Mouse (Mus musculus): ENCODE measurements around the gene Ktn1.

Ktn1 gene

DNA sequence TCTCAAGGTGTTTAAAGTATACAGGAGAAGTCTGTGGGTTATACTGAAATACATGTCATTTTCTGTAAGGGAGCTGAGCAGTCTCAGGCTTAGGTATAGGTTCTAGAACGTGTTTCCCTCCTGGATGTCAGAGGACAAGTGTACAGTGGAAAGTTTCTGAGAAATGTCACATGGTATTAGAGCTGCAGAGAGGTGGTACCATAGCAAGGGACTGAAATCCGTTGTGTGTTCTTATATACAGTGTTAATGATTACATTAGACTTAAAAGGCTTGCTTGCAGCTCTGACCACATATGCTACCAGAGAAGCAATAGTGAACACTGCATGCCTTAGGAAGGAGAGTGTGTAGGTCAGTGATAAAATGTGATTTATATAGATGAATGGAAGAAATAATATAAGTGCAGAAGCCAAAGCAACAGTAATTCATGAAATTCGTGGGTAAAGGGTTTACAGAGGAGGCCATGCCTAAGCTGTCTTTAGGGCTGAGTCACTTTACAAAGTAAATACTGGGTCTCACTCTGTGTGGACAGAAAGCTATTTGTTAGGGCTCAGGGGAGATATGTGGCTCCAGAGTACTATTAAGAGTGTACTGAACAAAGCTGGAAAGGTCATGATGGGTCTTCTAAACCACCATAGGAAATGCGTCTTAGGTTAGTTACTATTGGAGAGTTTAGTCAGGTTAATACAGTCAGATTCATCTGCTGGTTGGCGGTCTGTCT, 17.0 kb downstream of the Ktn1 start:
- DNase-seq: no peak

DNA sequence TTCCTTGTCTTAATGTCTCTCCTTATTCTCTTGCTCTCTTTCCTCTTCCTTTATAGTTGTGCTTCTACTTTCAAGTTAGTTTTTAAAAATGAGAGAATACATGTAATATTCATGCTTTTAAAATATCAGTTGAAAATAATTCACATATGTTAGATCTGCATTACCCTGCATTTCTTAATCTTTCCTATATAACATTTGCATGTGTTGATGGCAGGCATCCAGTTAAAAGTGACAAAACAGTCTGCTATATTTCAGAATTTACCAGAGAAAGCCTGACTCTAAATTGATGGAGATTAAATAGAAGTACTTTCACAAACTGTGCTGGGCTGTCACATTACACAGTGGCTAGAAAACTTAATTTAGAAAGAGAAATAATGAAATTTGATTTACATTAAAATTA, 19.8 kb downstream of the Ktn1 start:
- DNase-seq: no peak

DNA sequence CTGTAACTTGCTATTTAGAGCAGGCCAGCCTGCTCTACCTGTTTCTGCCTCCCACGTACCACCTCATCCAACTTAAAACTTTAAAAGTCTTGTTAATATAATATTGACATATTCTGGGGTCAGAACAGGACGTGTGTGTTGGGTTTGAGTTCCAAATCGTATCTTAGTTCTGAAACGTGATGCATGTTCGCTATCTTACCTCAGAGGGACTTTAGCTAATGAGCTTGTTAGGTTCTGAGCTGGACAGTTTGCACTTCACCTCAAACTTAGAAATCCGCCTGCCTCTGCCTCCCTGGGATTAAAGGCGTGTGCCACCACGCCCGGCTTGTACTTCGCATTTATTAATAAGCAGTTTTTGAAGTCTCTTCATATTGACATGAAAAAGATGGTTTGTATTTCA, 34.6 kb downstream of the Ktn1 start:
- DNase-seq: no peak

DNA sequence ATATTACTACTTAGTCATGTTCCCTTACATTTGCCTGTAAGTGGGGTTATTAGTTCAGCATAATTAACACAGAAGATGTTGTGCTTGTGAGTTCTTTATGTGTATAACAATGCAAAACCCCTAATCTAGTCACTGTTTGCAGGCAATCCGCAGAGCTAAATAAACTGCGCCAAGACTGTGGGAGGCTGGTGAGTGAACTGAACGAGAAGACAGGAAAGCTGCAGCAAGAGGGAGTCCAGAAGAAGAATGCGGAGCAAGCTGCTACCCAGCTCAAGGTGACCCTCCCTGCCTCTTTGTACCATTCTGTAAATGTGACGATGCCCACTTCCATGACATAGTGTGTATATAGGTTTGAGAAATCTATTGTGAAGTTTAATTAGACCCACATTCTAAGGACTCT, 36.3 kb downstream of the Ktn1 start:
- peak; percentile 32 for DNase-seq

DNA sequence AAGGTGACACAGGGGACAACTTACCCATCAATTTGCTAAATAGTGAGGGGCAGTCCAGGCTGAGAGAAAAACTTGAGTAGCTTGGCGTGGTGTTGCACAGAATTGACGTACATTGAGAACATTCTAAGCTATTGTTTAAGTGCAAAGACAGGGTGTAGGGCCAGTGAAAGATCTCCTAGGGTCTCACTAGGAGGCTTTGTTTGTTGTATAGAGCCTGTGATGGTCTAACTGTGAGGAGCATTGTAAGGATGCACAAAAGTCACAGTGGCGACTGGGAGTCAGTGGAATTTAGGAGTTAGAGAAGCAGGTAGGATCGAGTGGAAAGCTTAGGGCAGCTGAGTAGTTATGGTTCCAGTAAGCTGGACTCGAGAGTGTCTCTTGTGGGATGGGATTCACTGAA, 50.9 kb downstream of the Ktn1 start:
- no peak for DNase-seq

DNA sequence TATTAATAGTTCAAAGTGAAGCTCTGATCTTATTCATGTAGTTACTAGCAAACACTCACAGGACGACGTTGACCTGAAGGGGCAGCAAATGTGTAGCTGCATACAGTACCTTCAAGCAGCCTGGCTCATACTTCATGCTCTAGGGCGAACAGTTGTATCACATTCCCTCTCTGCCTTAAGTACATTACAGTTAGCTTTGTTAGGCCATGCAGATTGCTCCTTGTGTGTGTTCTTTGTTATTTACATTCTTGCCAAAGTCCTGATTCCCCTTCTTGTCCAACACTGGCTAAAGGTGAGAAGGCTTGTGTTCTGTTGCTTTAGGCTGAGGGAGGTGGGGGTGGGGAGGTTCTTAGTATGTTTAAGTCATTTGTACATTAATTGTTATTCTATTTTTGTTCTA, 61.3 kb downstream of the Ktn1 start:
- DNase-seq: no peak

DNA sequence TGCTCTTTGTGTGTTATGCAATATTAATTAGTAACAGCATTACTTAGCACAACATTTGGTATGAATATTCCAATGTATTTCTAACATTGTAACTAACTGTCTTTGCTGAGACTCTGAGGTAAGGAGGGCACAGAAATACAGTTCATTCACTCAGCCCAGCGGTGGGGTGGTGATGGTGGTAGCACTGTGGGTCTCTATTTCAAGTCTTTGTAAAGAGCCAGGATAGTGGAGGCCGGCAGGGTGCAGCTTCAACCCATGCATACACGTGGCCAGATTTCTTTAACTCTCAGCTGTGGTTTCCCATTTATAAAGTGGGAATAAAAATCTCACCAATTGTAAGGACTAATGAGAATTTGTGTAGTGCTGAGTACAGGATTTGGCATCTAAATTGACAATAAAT, 67.5 kb downstream of the Ktn1 start:
- no peak for DNase-seq

DNA sequence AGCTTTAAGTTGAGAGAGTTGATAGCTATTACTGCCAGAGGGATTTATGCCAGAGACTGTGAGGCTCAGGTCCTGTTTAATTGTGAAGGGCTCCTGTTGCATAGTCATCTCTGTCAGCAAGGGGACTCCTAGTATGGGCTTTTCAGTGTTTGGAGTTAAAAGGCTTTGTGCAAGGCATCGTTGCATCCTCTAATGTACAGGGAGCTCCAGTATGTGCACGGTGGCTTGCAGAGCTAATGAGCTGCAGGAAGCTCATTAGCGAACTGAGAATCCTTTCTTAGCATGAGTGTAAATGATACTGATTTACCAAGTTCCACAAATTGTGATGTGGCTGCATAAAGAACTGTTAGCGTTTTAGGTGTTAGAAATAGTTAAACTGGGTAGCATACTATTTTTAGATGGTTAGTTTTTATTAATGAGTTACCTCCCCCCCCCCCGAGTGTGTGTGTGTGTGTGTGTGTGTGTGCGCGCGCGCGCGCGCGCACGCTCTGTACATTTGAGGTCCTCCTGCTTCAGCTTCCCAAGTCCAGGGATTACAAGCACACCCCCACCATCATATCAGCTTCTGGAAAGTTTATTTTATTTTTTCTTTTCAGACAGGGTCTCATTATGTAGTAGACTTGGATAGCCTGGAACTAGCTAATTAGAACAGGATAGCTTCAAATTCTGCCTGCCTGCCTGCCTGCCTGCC, 69.8 kb downstream of the Ktn1 start:
- DNase-seq: no peak

DNA sequence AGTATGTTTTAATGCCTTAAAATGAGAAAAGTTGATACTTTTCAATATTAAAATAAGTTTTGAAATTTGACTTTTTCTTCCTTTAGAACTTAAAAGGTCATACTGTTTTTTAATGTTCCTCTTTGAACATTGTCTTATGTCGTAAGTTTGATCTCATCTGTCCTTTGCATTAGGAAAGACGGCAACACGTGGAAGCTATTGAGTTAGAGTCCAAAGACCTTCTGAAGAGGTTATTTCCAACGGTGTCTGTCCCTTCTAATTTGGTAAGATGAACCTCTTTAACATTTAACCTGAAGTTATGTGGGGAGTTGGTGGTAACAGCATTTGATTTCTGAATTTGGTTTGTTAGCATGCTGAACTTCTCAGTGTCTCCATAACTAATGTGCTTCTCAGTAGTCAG, 71.8 kb downstream of the Ktn1 start:
- no peak for DNase-seq

DNA sequence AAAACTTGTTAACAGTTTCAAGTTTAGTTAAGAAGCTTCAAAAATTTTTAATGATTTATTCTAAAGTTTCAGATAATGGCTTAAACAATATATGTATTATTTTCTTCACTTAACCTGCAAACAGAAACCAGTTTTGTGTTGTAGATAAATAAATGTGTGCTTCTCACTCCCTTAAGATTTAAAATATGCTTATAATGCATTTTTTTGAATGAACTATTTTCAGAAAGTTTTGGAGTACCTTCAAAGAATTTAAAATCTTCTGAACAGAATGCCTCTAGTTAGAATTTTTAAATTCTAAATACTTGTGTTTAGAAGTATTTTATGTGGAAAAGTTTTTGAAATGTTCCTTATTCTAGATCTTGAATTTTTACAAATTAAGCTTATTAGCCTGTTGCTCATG, 74.8 kb downstream of the Ktn1 start:
- no peak for DNase-seq

DNA sequence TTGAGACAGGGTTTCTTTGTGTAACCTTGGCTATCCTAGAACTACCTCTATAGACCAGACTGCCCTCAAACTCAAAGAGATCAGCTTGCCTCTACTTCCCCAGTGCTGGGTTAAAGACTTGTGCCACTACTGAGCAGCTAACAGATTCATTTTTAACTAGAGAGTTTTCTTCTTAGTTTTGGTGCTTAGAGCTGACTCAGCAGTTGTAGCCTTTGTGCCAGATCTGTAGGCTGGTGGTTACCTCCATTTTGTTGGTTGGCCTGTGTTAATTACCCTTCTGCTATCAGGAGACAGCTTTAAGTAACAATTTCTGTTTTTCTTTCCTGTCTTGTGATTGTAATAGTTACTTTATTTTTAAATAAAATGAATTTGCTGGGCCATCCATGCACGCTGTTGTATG, 80.3 kb downstream of the Ktn1 start:
- DNase-seq: no peak

DNA sequence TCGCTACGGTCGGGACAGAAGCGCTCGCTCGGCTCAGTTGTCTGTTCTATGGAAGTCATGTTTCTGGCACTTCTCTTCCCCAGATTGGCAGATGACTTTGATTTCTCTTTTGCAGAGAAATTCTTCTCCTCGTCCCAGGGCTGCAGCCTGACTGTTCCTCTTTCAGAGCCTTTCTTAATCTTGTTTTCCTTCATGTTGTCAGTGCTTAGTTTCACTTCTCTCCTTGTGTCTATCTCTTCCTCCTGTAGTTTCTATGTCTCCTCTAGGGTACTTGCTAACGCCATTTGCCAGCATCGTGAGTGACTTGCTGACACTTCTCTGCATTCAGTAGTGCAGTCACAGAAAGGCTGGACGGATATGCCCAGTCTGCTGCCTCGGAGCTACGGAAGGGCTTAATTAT, 87.1 kb downstream of the Ktn1 start:
- DNase-seq: no peak

DNA sequence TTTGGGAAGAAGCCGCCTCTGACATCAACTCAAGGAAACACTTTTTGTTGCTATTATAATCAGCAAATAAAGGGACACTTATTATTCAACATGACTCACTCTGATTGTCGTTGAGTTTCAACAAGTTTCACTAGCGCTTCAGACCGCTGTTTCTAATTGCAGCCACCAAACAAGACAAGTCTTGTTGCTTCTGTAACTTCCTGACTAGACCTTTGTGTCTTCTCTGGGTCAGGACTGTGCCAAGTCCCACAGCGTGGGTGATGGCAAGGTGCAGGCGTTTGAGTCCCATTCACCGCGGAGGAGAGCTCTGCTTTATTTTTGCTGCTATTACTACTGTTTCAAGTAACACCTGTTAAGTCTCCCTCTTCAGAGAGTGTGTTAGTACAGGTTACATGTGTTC, 88.2 kb downstream of the Ktn1 start:
- no peak for DNase-seq

DNA sequence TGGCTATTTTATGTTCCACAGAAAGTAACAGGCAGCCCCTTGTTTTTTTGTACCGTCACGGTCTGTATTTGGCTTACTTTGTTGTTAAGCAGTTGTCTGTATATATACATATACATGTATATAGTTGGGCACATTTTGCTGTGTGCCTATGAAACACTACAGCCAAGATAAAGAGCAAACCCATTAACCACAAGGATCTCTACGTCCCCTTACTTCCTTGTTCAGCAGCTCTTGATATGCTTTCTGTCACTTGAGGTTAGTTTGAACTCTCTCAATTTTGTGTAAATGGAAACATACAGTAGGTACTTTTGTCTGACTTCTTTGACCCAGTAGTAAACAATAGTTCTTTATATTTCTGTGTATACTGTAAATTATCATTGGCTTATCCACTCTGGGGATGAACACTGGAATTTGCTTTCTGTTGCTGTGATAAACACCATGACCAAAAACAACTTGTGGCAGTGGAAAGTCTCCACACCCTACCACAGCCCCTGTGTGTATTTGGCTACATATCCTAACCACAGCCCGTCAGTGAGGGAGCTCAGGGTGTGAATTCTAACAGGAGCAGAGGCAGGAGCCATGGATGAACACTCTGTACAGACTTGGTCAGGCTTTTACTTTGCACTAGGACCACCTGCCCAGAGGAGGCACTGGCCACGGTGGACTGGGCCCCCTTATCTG, 92.2 kb downstream of the Ktn1 start:
- DNase-seq: no peak

DNA sequence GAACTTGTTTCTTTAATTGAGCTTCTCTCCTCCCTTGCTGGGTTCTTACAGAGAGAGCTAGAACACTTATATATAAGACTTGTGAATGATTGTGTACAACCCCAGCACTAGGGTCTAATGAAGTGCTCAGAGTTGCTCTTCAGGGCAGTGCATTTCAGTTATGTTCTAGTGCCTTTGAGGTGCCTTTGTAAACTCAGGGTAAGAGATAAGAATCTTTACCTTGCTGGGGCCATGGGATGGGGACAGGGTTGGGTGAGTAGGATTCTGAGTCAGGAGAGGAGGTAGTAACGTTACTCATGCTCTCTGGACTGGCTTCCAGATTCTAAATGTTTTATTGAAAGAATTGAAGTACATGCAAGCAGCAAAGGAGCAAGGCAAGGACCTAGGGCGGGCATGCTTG, 92.8 kb downstream of the Ktn1 start:
- no peak for DNase-seq

DNA sequence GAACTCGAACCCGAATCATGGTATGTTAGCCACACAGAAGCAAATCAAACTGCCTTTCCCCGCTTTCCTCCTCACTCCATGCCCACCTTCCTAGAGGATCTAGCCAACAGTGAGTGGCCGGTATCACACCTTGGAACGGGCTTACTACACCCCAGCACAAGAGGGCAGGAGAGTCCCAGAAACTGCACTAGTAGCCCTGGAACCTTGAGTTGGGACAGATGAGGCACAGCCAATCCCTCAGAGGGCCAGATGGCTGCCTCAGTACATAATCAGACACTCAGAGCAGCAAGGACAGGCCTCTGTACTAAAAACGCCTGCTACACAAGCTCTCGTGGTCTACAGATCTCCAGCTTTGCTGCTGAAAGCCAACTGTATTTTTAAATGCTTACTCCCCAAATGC, 94.4 kb downstream of the Ktn1 start:
- no peak for DNase-seq

DNA sequence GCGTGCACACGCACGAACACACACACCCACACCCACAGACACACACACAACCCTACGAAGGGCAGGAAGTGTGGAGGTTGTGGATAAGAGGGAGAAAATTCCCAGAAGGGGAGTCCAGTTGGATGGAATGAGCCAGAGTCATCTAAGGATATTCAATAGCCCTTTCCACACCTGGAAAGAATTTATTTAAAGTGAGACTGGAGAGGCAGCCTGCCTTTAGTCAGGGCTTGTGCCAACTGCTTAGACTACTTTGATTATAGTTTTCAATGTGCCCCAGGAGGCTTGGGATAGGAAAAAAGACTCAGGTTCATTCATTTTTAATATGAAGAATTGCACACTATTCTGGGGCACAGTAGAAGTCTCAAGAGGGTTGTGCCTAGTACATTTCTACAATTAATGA, 96.8 kb downstream of the Ktn1 start:
- no peak for DNase-seq

DNA sequence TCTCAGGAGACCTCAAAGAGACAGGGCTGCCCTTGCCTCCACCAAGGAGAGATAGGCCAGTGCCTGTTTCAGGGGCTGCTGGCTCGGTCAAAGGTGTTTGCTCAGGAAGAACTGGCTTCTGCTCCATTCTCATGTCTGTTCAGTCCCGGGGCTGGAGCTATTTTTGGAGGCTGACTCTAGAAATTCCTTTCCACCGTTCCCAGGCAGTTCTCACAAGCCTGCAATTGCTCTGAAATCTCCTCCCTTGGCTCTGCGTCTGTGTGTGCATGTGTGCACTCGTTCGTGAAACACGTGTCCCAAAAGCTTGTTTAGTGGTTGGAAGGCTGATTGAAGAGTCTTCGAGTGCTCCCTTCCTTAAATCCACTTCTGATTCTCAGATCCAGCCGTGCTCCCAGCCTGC, 99.3 kb downstream of the Ktn1 start:
- DNase-seq: peak; percentile 24

DNA sequence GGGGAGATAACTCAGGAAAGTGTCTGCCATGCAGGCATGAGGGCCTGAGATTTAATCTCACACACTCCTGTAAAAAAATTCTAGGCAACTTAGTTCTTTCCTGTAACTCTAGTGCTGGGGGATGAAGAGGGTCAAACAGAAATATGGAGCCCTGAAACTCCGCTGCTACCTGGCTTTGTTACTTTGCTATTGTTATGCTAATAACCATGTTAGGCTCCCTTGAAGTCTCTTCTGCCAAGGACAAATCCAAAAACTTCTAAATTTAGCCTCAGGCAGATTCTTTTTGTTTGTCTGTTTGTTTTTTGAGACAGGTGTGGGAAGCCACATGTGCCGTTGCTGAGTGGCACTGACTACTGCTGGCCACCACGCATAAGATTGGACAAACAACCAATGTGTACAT, 100.5 kb downstream of the Ktn1 start:
- DNase-seq: no peak

DNA sequence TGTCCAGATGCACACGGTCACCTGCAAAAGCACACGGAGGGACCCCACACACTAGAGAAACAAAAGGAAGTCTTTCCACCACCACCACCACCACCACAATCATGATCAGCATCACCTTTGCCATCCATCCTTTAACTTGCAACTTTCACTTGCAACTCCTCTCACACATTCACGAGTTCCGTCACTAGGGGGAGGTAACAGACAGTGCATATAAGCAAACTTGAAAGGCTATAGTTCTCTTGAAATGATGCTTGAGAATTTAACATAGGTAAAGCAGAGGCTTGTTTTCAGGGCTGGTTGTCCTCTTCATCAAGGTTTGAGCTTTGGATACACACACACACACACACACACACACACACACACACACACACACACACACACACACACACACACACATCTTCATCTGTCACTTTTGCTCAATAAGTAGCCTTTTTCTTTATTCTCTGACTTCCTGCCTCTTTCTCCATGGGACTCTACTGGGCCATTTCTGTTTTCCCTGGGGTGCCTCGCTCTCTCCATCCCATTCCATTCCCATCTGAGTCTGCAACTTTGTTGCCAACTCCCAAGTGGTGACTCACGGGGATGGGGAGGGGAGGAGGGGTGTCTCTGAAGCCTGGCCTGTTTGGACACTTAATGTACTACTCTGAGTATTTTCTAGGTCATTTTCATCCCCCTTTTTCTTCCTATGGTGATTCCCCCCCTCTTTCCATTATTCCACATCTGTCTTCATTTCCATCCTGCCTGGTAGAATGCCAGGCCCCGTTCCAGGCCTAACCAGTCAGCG, 103.4 kb downstream of the Ktn1 start:
- peak; percentile 70 for DNase-seq

DNA sequence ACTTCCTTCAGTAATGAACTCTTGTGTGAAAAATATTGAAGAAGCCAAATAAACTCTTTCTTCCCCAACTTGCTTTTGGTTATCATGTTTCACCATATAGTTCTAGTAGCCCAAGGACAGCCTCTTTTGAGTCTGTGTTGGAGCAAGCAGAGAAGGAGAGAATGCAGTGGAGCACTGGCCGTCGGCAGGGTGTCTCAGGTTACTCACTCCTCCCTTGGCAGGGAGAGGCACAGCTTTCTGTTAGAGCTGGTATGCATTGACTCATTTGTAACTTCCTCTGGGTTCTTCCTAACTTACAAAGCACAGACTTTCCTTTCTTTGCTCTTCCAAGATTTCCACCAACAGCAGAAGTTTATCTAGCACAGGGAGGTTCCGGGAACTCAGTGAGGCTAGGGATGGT, 105.3 kb downstream of the Ktn1 start:
- no peak for DNase-seq

DNA sequence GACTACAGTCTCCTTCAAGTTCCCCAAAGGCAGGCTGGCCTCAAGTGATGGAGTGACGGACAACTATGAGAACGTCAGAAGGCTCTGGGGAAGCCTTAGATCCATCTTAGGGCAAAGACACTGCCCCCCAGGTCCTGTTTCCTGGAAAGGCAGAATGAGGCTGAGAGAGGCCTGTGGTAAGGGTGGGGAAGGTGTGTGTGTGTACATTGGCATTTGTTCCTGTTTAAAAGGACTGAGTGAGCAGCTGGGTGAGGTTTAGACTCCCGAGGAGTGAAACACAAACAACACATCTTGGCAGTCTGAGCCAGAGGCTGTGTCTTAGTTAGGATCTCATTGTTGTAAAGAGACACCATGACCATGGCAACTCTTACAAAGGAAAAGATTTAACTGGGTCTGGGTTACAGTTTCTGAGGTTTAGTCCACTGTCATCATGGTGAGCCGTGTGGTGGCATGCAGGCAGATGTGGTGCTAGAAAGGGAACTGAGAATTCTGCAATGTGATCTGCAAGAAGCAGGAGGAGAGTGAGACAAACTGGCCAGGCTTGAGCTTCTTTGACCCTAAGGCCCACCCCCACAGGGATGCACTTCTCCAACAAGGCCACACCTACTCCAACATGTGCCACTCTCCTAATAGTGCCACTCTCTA, 106.1 kb downstream of the Ktn1 start:
- no peak for DNase-seq

Data from right cerebral cortex, adult 18-20 months (tissue).